Mouse (Mus musculus) forebrain, embryonic 15.5 days (tissue): ENCODE results near the gene Dync1h1. TPM values are rescaled to one million over a fixed set of nuclear protein-coding genes. Genes with fewer than 3 reads are reported as not detected.

ENCODE experiments used
- ATAC-seq: fragments of 200-750 bp; cut with Nextera tagmentation; replicated peaks from 2 replicates; pipeline ENCODE4 v1.8.0; 2017; ENCODE audit warnings: mild to moderate bottlenecking, moderate TSS enrichment, moderate library complexity
- H3K27ac ChIP-seq: fragments of 300-500 bp; sonication (generic); replicated peaks from 2 replicates; pipeline ENCODE4 v1.5.1; 2015; ENCODE audit warnings: mild to moderate bottlenecking, inconsistent platforms
- H3K27me3 ChIP-seq: fragments of 300-500 bp; sonication (generic); 2 replicates; pipeline ENCODE4 v1.6.1; 2015; ENCODE audit warnings: inconsistent platforms
- H3K36me3 ChIP-seq: fragments of 300-500 bp; sonication (generic); 2 replicates; pipeline ENCODE4 v1.6.1; 2015; ENCODE audit warnings: mild to moderate bottlenecking, inconsistent platforms
- H3K4me1 ChIP-seq: fragments of 300-500 bp; sonication (generic); 2 replicates; pipeline ENCODE4 v1.6.1; 2015; ENCODE audit warnings: inconsistent platforms
- H3K4me2 ChIP-seq: fragments of 300-500 bp; sonication (generic); replicated peaks from 2 replicates; pipeline ENCODE4 v1.6.1; 2015; ENCODE audit warnings: mild to moderate bottlenecking, inconsistent platforms
- H3K4me3 ChIP-seq: fragments of 300-500 bp; sonication (generic); 2 replicates; pipeline ENCODE4 v1.5.1; 2015; ENCODE audit warnings: mild to moderate bottlenecking, inconsistent platforms
- H3K9ac ChIP-seq: fragments of 300-500 bp; sonication (generic); replicated peaks from 2 replicates; pipeline ENCODE4 v1.6.1; 2015; ENCODE audit warnings: mild to moderate bottlenecking, inconsistent platforms
- H3K9me3 ChIP-seq: fragments of 300-500 bp; sonication (generic); 2 replicates; pipeline ENCODE4 v1.6.1; 2016; ENCODE audit warnings: inconsistent platforms
- WGBS: fragments of 180-500 bp; shearing (Covaris S2); methylation state at CpG from one replicate; pipeline ENCODE4 v1.1.7; 2015; ENCODE audit warnings: mixed read lengths; 5-methylcytosine and 5-hydroxymethylcytosine counted together
- polyA plus RNA-seq: library from polyadenylated mRNA; unstranded; fragments of >200 nt; fragmentation: Nextera tagmentation; extraction: Ambion mirVana; gene quantifications from 2 replicates; pipeline ENCODE4 v1.2.1, GENCODE M21; 2015

The Dync1h1 gene
- 96.2 and 97.4 TPM in 2 replicates for polyA plus RNA-seq

GRCm38 (mm10) chr12:110601241-110602218, at the start of gene Dync1h1:
Gene Dync1h1 (plus strand): TSS chr12:110601452.
- WGBS: under 1% methylated on average over 104 of the region's 105 CpGs
- ATAC-seq: peak; percentile 95
- no peaks in the 10 kb centered on the region for H3K36me3 ChIP-seq
- peak within 1 kb of the TSS; percentile 96 for H3K27ac ChIP-seq
- no peaks in the 10 kb centered on the region for H3K27me3 ChIP-seq
- H3K4me2 ChIP-seq: peak within 1 kb of the TSS; percentile 77
- H3K9ac ChIP-seq: peak within 1 kb of the TSS; percentile 96
- peaks cover 37% of the 10 kb centered on the region for H3K4me1 ChIP-seq
- peak within 1 kb of the TSS; percentile 68 for H3K4me3 ChIP-seq
- no peaks in the 10 kb centered on the region for H3K9me3 ChIP-seq

GRCm38 (mm10) chr12:110552113-110552512, 49.1 kb upstream of the Dync1h1 start:
- Histone ChIP-seq H3K36me3 (peaks cover 61% of the 10 kb centered on the region), H3K4me2 (no peak overlapping the region)
- ATAC-seq: no peak

GRCm38 (mm10) chr12:110553362-110553761, 47.9 kb upstream of the Dync1h1 start:
- no peaks in the 10 kb centered on the region for H3K27me3 ChIP-seq
- H3K4me1 ChIP-seq: no peaks in the 10 kb centered on the region
- no peak overlapping the region for H3K9ac ChIP-seq
- no peak for ATAC-seq
- no peak overlapping the region for H3K4me3 ChIP-seq
- peaks cover 61% of the 10 kb centered on the region for H3K36me3 ChIP-seq
- H3K27ac ChIP-seq: no peak overlapping the region
- WGBS: 90% methylated on average over 5 of the region's 5 CpGs
- no peaks in the 10 kb centered on the region for H3K9me3 ChIP-seq
- H3K4me2 ChIP-seq: no peak overlapping the region

More at GRCm38 (mm10) chr12:110552113-110552512, 49.1 kb upstream of the Dync1h1 start:
- Histone ChIP-seq H3K4me1 (no peaks in the 10 kb centered on the region), H3K9ac (no peak overlapping the region), H3K27me3 (no peaks in the 10 kb centered on the region), H3K9me3 (no peaks in the 10 kb centered on the region), H3K27ac (no peak overlapping the region), H3K4me3 (no peak overlapping the region)
- 69% methylated on average over 13 of the region's 13 CpGs for WGBS

GRCm38 (mm10) chr12:110555536-110556240, 45.6 kb upstream of the Dync1h1 start:
- H3K9ac ChIP-seq: no peak overlapping the region
- peaks cover 57% of the 10 kb centered on the region for H3K36me3 ChIP-seq
- ATAC-seq: no peak
- WGBS: 92% methylated on average over 21 of the region's 21 CpGs
- H3K27me3 ChIP-seq: no peaks in the 10 kb centered on the region
- no peak overlapping the region for H3K27ac ChIP-seq
- H3K4me1 ChIP-seq: no peaks in the 10 kb centered on the region
- H3K4me3 ChIP-seq: no peak overlapping the region
- no peaks in the 10 kb centered on the region for H3K9me3 ChIP-seq
- H3K4me2 ChIP-seq: no peak overlapping the region

- H3K4me3 ChIP-seq: no peak overlapping the region
- no peak overlapping the region for H3K27ac ChIP-seq
- no peak for ATAC-seq
- 67% methylated on average over 18 of the region's 18 CpGs for WGBS
- H3K4me1 ChIP-seq: no peaks in the 10 kb centered on the region
- H3K36me3 ChIP-seq: peaks cover 61% of the 10 kb centered on the region
- H3K9ac ChIP-seq: no peak overlapping the region
- no peaks in the 10 kb centered on the region for H3K27me3 ChIP-seq
- H3K9me3 ChIP-seq: no peaks in the 10 kb centered on the region
- no peak overlapping the region for H3K4me2 ChIP-seq
Observed at GRCm38 (mm10) chr12:110556861-110557628, 44.2 kb upstream of the Dync1h1 start.

GRCm38 (mm10) chr12:110558175-110558574, 43.1 kb upstream of the Dync1h1 start:
- 95% methylated on average over 7 of the region's 7 CpGs for WGBS
- Histone ChIP-seq H3K27ac (no peak overlapping the region), H3K27me3 (no peaks in the 10 kb centered on the region), H3K9ac (no peak overlapping the region), H3K36me3 (peaks cover 61% of the 10 kb centered on the region), H3K4me1 (no peaks in the 10 kb centered on the region), H3K4me2 (no peak overlapping the region), H3K9me3 (no peaks in the 10 kb centered on the region), H3K4me3 (no peak overlapping the region)
- ATAC-seq: no peak

GRCm38 (mm10) chr12:110563383-110563782, 37.9 kb upstream of the Dync1h1 start:
- WGBS: 73% methylated on average over 11 of the region's 11 CpGs

GRCm38 (mm10) chr12:110564848-110565247, 36.4 kb upstream of the Dync1h1 start:
- WGBS: 95% methylated on average over 11 of the region's 11 CpGs
- Histone ChIP-seq H3K4me1 (no peaks in the 10 kb centered on the region), H3K27me3 (no peaks in the 10 kb centered on the region), H3K4me3 (no peak overlapping the region), H3K4me2 (no peak overlapping the region), H3K9me3 (no peaks in the 10 kb centered on the region), H3K9ac (no peak overlapping the region), H3K27ac (no peak overlapping the region), H3K36me3 (peaks cover 54% of the 10 kb centered on the region)
- no peak for ATAC-seq

More at GRCm38 (mm10) chr12:110563383-110563782, 37.9 kb upstream of the Dync1h1 start:
- no peak for ATAC-seq
- peaks cover 45% of the 10 kb centered on the region for H3K36me3 ChIP-seq
- H3K9ac ChIP-seq: no peak overlapping the region
- no peak overlapping the region for H3K4me3 ChIP-seq
- H3K4me1 ChIP-seq: no peaks in the 10 kb centered on the region
- no peak overlapping the region for H3K27ac ChIP-seq
- no peaks in the 10 kb centered on the region for H3K27me3 ChIP-seq
- H3K9me3 ChIP-seq: no peaks in the 10 kb centered on the region
- no peak overlapping the region for H3K4me2 ChIP-seq

- no peak overlapping the region for H3K9ac ChIP-seq
- H3K4me3 ChIP-seq: no peak overlapping the region
- peaks cover 62% of the 10 kb centered on the region for H3K36me3 ChIP-seq
- no peak overlapping the region for H3K4me2 ChIP-seq
- ATAC-seq: no peak
- H3K27ac ChIP-seq: no peak overlapping the region
- no peaks in the 10 kb centered on the region for H3K27me3 ChIP-seq
- H3K9me3 ChIP-seq: no peaks in the 10 kb centered on the region
- H3K4me1 ChIP-seq: no peaks in the 10 kb centered on the region
- 94% methylated on average over 9 of the region's 9 CpGs for WGBS
Observed at GRCm38 (mm10) chr12:110566366-110566765, 34.9 kb upstream of the Dync1h1 start.

- H3K27ac ChIP-seq: no peak overlapping the region
- no peak overlapping the region for H3K9ac ChIP-seq
- no peak overlapping the region for H3K4me3 ChIP-seq
- no peak for ATAC-seq
- WGBS: 94% methylated on average over 10 of the region's 10 CpGs
- no peak overlapping the region for H3K4me2 ChIP-seq
- H3K9me3 ChIP-seq: no peaks in the 10 kb centered on the region
- H3K36me3 ChIP-seq: peaks cover 44% of the 10 kb centered on the region
- H3K27me3 ChIP-seq: no peaks in the 10 kb centered on the region
- no peaks in the 10 kb centered on the region for H3K4me1 ChIP-seq
Observed at GRCm38 (mm10) chr12:110571050-110571449, 30.2 kb upstream of the Dync1h1 start.

- Histone ChIP-seq H3K9ac (no peak overlapping the region), H3K4me3 (no peak overlapping the region), H3K9me3 (no peaks in the 10 kb centered on the region), H3K36me3 (peaks cover 37% of the 10 kb centered on the region), H3K27me3 (no peaks in the 10 kb centered on the region), H3K4me1 (no peaks in the 10 kb centered on the region), H3K27ac (no peak overlapping the region), H3K4me2 (no peak overlapping the region)
- WGBS: 97% methylated on average over 4 of the region's 4 CpGs
- ATAC-seq: no peak
Observed at GRCm38 (mm10) chr12:110572351-110572750, 28.9 kb upstream of the Dync1h1 start.
